Mouse (Mus musculus): ENCODE data around the gene Cldn20.

Cldn20 gene

DNA sequence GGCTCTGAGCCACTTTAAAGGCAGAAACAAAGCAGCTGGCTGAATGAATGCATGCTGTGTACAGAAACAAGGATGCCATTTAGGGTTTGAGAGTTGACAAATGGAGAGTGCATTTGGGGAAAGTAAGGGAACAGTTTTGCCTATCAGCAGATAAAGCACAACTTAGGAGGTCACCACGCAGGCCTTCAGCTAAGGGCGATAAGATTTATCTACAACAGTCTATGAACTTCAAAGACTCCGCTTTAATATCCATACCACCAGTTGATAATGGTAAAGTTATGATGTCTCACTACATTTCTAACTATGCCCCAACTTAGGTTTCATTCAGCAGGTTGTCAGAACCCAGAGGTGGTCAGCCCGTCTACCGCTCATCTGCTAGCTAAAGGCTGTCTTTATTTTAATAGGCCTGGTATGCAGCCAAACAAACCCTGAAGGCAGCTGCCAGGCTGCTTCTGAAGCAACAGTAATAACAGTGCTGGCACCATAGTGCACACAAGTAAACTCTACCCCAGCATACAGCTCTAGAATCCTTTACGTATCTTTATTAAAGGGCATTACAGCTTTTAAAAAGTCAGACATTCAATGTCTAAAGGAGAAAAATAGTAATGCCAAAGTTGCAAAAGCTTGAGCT is 4.4 kb upstream of the Cldn20 start:
- no peak for ATAC-seq (ENCODE audit: insufficient number of reproducible peaks, low FRiP score, low TSS enrichment)

- ATAC-seq (ENCODE audit: insufficient number of reproducible peaks, low FRiP score, low TSS enrichment) = no peak
Observed at GRCm38 (mm10) chr17:3529523-3529922, 2.8 kb upstream of the Cldn20 start.

DNA sequence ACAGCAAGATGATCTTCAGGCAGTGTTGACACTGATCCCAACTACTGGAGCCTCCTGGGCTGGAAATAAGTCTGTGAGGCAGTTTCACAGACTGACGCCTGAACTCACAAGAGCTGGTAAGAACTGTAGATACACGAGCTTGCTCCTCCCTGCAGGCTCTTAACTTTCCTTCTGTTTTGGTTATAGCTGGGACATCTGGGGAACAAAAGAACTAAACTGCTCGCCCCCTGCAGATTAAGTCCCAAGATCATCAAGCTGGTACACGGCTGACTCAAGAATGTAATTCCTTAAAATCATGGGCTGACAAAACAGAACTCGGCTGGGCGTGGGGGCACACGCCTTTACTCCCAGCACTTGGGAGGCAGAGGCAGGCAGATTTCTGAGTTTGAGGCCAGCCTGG is 1.8 kb upstream of the Cldn20 start:
- ATAC-seq (ENCODE audit: insufficient number of reproducible peaks, low FRiP score, low TSS enrichment) = no peak

DNA sequence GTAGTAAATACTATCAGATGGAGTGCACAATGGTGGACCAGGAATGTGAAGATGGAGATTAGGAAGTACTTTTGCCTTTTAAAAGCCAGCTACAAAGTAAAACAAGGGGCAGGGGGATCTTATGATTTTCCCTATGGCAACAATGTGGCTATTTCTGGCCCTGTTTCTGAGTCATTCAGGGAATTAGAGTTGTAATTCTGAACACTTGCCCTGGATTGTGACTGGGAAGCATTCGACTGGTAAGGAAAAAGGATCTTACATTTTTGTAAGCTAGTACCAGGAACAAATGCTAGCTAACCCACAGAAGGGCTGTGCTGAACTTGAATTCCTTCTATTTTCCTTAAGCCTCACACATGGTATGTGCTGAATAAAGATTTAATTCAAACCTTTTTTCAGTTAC is 713 bp upstream of the Cldn20 start:
- ATAC-seq (ENCODE audit: insufficient number of reproducible peaks, low FRiP score, low TSS enrichment) = no peak

DNA sequence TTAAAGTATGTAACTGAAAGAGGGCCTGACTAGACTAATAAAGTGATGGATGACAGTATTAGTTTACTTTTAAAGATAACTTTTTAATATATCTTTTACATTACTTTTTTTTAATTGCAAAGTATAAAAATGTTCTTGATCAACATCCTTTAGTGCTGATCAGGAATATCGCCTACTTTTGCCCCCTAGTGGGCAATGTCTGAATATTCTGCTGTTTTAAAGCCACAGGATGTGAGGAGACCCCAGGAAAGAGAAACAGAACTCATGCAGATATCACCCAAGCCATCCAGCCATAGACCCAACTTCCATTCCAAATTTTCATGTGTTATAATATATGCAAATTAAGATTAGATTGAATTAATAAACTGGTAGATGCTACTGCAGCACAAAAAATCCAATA is 1.1 kb downstream of the Cldn20 start:
- no peak for ATAC-seq (ENCODE audit: insufficient number of reproducible peaks, low FRiP score, low TSS enrichment)

- no peak for ATAC-seq (ENCODE audit: insufficient number of reproducible peaks, low FRiP score, low TSS enrichment)
Observed at GRCm38 (mm10) chr17:3540304-3540703, 8.0 kb downstream of the Cldn20 start.

GRCm38 (mm10) chr17:3541033-3541432 is 8.7 kb downstream of the Cldn20 start:
- ATAC-seq (ENCODE audit: insufficient number of reproducible peaks, low FRiP score, low TSS enrichment) = no peak

DNA sequence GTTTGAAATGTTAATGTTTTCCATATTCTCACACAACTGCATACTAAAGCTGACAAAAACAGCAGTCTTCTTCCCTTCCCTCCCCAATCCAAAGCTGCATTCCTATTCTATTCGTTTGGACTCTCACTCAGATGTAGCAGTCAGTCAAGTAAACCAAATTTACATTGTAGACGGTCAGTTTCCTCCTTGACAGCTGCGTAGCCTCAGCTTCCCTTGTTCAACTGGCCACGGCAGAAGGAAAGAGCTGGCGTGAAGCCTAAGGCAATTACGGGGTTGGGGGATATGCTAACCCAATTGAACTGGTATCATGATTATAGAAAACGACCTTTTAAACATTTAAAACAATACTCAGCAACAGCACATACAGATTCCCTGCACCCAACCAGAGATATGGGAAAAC is 15.4 kb downstream of the Cldn20 start:
- ATAC-seq (ENCODE audit: insufficient number of reproducible peaks, low FRiP score, low TSS enrichment) = no peak

DNA sequence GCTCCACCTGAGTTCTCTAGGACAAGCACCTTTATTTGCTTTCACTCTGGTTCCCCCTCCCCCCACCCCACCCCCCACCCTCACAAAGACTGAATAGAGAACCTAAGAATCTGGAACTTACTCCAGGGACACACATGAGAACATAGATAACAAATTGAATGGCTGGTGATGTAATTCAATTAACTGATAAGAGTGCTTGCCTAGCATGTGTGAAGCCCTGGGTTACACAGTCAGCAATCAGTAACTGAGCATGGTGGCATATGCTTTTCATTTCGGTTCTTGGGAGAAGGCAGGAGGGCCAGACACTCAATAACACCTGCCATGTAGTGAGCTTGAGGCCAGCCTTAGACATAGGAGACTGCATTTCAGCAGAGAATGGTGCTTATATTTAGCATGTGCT is 23.9 kb downstream of the Cldn20 start:
- ATAC-seq (ENCODE audit: insufficient number of reproducible peaks, low FRiP score, low TSS enrichment) = no peak

DNA sequence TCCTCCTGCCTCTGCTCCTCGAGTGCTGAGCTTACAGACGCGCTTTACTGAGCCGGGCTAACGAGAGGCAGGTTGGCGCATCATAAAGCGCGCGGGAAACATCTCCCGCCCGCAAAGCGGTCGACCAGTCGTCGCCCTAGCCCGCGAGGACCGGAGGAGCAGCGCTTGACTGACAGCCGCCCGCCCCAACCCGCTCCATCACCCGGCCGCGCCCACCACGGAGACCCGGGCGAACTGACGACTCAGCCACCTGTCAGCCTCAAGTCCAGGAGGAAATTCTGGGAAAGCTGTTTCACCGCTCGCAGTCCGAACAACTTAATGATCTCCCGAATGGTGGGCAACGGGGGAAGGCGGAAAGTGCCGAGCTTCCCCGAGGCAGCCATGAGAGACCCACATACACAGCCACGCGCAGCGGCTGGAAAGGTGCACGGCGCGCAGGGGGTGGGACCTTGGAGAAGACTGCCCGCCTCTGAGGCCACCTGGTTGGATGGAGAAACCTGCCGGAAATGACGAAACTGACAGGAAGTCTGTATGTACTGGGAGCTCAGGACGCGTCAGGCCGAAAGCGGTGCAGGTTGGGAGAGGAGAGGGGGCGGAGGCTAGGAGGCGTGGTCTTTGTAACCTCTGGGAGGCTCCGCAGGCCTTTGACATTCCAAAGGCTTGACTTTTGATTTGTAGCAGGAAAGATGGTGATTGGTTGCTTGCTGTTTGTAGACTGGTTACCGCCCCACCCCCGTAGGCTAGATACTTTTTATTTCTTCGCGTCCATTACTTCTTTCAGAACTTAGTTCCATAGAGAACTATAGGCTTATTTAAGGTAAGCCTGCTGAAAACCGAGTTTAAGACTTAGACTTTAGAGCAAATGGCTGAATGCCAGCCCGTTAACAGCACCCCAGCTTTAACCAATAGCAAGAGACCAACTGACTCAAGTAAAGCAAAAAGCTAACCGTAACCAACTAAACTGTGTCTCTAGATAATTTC is 25.3 kb downstream of the Cldn20 start, which contains the start of gene Tfb1m:
Gene Tfb1m, minus strand, starts transcription at position 451 of the 981 bp plus-strand sequence.
- peak; percentile 100 for ATAC-seq (ENCODE audit: insufficient number of reproducible peaks, low FRiP score, low TSS enrichment)

DNA sequence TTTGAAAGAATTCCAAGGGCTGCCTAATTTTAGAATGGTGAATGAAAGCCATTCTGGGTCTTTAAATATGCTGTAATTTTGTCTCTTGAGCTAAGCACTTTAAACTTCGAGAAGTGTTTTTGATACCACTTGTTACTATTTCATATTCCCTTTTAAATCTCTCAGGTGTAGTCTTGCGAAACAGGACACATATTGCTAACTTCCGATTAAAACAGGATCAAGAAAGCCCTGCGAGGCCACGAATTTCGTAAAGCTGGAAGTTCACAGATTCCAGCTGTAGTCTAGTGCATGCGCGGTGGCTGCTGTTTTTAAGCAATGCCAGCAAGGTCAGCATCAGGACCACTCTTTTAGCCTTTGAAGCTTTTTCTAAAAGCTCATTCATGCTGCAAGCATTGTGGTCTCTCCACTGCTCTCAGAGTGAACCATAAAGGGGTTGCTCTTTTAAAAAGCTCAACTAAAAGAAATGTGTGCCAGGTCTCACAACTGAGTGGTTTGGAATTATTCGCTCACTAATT is 26.1 kb downstream of the Cldn20 start:
- no peak for ATAC-seq (ENCODE audit: insufficient number of reproducible peaks, low FRiP score, low TSS enrichment)

GRCm38 (mm10) chr17:3560534-3560933 is 28.2 kb downstream of the Cldn20 start:
- ATAC-seq (ENCODE audit: insufficient number of reproducible peaks, low FRiP score, low TSS enrichment) = no peak

GRCm38 (mm10) chr17:3562405-3562804 is 30.1 kb downstream of the Cldn20 start:
- no peak for ATAC-seq (ENCODE audit: insufficient number of reproducible peaks, low FRiP score, low TSS enrichment)

DNA sequence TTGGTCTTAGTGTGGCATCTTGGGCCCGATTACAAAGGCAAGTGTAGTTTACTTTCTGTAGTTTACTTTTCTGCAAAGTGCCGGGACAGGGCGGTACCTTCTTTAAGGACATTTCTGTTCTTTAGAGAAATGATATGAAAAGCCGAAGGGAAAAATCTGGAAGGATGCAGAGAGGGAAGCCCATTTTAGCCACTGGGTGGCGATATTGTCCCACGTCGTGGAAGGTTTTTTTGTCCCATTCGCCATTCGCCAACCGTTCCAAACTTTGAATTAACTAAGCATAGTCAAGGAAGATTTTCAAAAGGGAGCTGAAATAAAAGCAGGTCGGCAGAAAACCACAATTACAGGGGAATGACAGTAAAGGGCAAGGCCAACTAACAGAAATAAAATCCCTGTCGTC is 38.5 kb downstream of the Cldn20 start:
- ATAC-seq (ENCODE audit: insufficient number of reproducible peaks, low FRiP score, low TSS enrichment) = no peak

All from cerebellum, adult (tissue).